Mouse (Mus musculus): ENCODE data around the gene Lifr. TPM values are rescaled to one million over a fixed set of nuclear protein-coding genes. Genes with fewer than 3 reads are reported as not detected.

Lifr gene
- polyA plus RNA-seq, 1 experiment: 39.2 TPM

GRCm38 (mm10) chr15:7136912-7137311, 46.5 kb downstream of the Lifr start:
- Histone ChIP-seq H3K4me1 (replicated peaks; ENCODE audit: control insufficient read depth, insufficient read depth, low read length) (0 out of 2 replicates have a peak, but pooled peaks cover 2% of the 10 kb centered on the region), H3K27ac (ENCODE audit: control insufficient read depth, insufficient read depth, low read length) (no peak overlapping the region), H3K36me3 (ENCODE audit: control insufficient read depth, insufficient read depth, low read length) (no peaks in the 10 kb centered on the region), H3K27me3 (ENCODE audit: control insufficient read depth, insufficient read depth, low read length) (no peaks in the 10 kb centered on the region), H3K4me3 (ENCODE audit: control insufficient read depth, insufficient read depth, low read length) (no peak overlapping the region)
- DNase-seq: no peak
- no peak for TF ChIP-seq CTCF (IDR thresholded peaks at IDR 0.05; ENCODE audit: borderline replicate concordance, control insufficient read depth, extremely low read depth, insufficient read depth, low read length, poor library complexity)
- no peak for TF ChIP-seq POLR2A (IDR thresholded peaks at IDR 0.05; ENCODE audit: control insufficient read depth, extremely low read depth, insufficient read depth, low read length, poor library complexity)
- WGBS: 13% methylated on average over 10 of the region's 10 CpGs

GRCm38 (mm10) chr15:7137607-7138006, 47.2 kb downstream of the Lifr start:
- 0 out of 2 replicates have a peak, but pooled peaks cover 2% of the 10 kb centered on the region for H3K4me1 ChIP-seq (replicated peaks; ENCODE audit: control insufficient read depth, insufficient read depth, low read length)
- no peak overlapping the region for H3K4me3 ChIP-seq (ENCODE audit: control insufficient read depth, insufficient read depth, low read length)
- H3K27ac ChIP-seq (ENCODE audit: control insufficient read depth, insufficient read depth, low read length): no peak overlapping the region
- H3K27me3 ChIP-seq (ENCODE audit: control insufficient read depth, insufficient read depth, low read length): no peaks in the 10 kb centered on the region
- TF ChIP-seq POLR2A (IDR thresholded peaks at IDR 0.05; ENCODE audit: control insufficient read depth, extremely low read depth, insufficient read depth, low read length, poor library complexity) (no peak), CTCF (IDR thresholded peaks at IDR 0.05; ENCODE audit: borderline replicate concordance, control insufficient read depth, extremely low read depth, insufficient read depth, low read length, poor library complexity) (no peak)
- 89% methylated on average over 12 of the region's 12 CpGs for WGBS
- DNase-seq: no peak
- no peaks in the 10 kb centered on the region for H3K36me3 ChIP-seq (ENCODE audit: control insufficient read depth, insufficient read depth, low read length)

- TF ChIP-seq POLR2A (IDR thresholded peaks at IDR 0.05; ENCODE audit: control insufficient read depth, extremely low read depth, insufficient read depth, low read length, poor library complexity): no peak
- no peak for TF ChIP-seq CTCF (IDR thresholded peaks at IDR 0.05; ENCODE audit: borderline replicate concordance, control insufficient read depth, extremely low read depth, insufficient read depth, low read length, poor library complexity)
- Histone ChIP-seq H3K4me1 (replicated peaks; ENCODE audit: control insufficient read depth, insufficient read depth, low read length) (0 out of 2 replicates have a peak, but pooled peaks cover 2% of the 10 kb centered on the region), H3K36me3 (ENCODE audit: control insufficient read depth, insufficient read depth, low read length) (no peaks in the 10 kb centered on the region), H3K27me3 (ENCODE audit: control insufficient read depth, insufficient read depth, low read length) (no peaks in the 10 kb centered on the region), H3K4me3 (ENCODE audit: control insufficient read depth, insufficient read depth, low read length) (no peak overlapping the region), H3K27ac (ENCODE audit: control insufficient read depth, insufficient read depth, low read length) (no peak overlapping the region)
- 95% methylated on average over 14 of the region's 14 CpGs for WGBS
- no peak for DNase-seq
These were observed 48.1 kb downstream of the Lifr start for GRCm38 (mm10) chr15:7138471-7138870.

GRCm38 (mm10) chr15:7140322-7140721, 49.9 kb downstream of the Lifr start:
- Histone ChIP-seq H3K4me1 (replicated peaks; ENCODE audit: control insufficient read depth, insufficient read depth, low read length) (0 out of 2 replicates have a peak, but pooled peaks cover 2% of the 10 kb centered on the region), H3K27me3 (ENCODE audit: control insufficient read depth, insufficient read depth, low read length) (no peaks in the 10 kb centered on the region), H3K36me3 (ENCODE audit: control insufficient read depth, insufficient read depth, low read length) (no peaks in the 10 kb centered on the region), H3K4me3 (ENCODE audit: control insufficient read depth, insufficient read depth, low read length) (no peak overlapping the region), H3K27ac (ENCODE audit: control insufficient read depth, insufficient read depth, low read length) (no peak overlapping the region)
- no peak for TF ChIP-seq CTCF (IDR thresholded peaks at IDR 0.05; ENCODE audit: borderline replicate concordance, control insufficient read depth, extremely low read depth, insufficient read depth, low read length, poor library complexity)
- no peak for TF ChIP-seq POLR2A (IDR thresholded peaks at IDR 0.05; ENCODE audit: control insufficient read depth, extremely low read depth, insufficient read depth, low read length, poor library complexity)
- WGBS: 88% methylated on average over 7 of the region's 7 CpGs
- DNase-seq: no peak

- Histone ChIP-seq H3K27ac (ENCODE audit: control insufficient read depth, insufficient read depth, low read length) (no peak overlapping the region), H3K4me3 (ENCODE audit: control insufficient read depth, insufficient read depth, low read length) (no peak overlapping the region), H3K36me3 (ENCODE audit: control insufficient read depth, insufficient read depth, low read length) (no peaks in the 10 kb centered on the region), H3K4me1 (replicated peaks; ENCODE audit: control insufficient read depth, insufficient read depth, low read length) (0 out of 2 replicates have a peak, but pooled peaks cover 2% of the 10 kb centered on the region), H3K27me3 (ENCODE audit: control insufficient read depth, insufficient read depth, low read length) (no peaks in the 10 kb centered on the region)
- 70% methylated on average over 13 of the region's 13 CpGs for WGBS
- TF ChIP-seq POLR2A (IDR thresholded peaks at IDR 0.05; ENCODE audit: control insufficient read depth, extremely low read depth, insufficient read depth, low read length, poor library complexity) (no peak), CTCF (IDR thresholded peaks at IDR 0.05; ENCODE audit: borderline replicate concordance, control insufficient read depth, extremely low read depth, insufficient read depth, low read length, poor library complexity) (no peak)
- DNase-seq: no peak
These were observed 50.8 kb downstream of the Lifr start for GRCm38 (mm10) chr15:7141246-7141645.

GRCm38 (mm10) chr15:7143689-7144170, 53.3 kb downstream of the Lifr start:
- Histone ChIP-seq H3K4me3 (ENCODE audit: control insufficient read depth, insufficient read depth, low read length) (no peak overlapping the region), H3K27me3 (ENCODE audit: control insufficient read depth, insufficient read depth, low read length) (no peaks in the 10 kb centered on the region), H3K27ac (ENCODE audit: control insufficient read depth, insufficient read depth, low read length) (no peak overlapping the region), H3K4me1 (replicated peaks; ENCODE audit: control insufficient read depth, insufficient read depth, low read length) (no peaks in the 10 kb centered on the region), H3K36me3 (ENCODE audit: control insufficient read depth, insufficient read depth, low read length) (no peaks in the 10 kb centered on the region)
- 53% methylated on average over 15 of the region's 15 CpGs for WGBS
- DNase-seq: no peak
- TF ChIP-seq CTCF (IDR thresholded peaks at IDR 0.05; ENCODE audit: borderline replicate concordance, control insufficient read depth, extremely low read depth, insufficient read depth, low read length, poor library complexity) (no peak), POLR2A (IDR thresholded peaks at IDR 0.05; ENCODE audit: control insufficient read depth, extremely low read depth, insufficient read depth, low read length, poor library complexity) (no peak)

GRCm38 (mm10) chr15:7144542-7144941, 54.1 kb downstream of the Lifr start:
- no peak overlapping the region for H3K27ac ChIP-seq (ENCODE audit: control insufficient read depth, insufficient read depth, low read length)
- H3K27me3 ChIP-seq (ENCODE audit: control insufficient read depth, insufficient read depth, low read length): no peaks in the 10 kb centered on the region
- no peak for DNase-seq
- no peaks in the 10 kb centered on the region for H3K4me1 ChIP-seq (replicated peaks; ENCODE audit: control insufficient read depth, insufficient read depth, low read length)
- H3K36me3 ChIP-seq (ENCODE audit: control insufficient read depth, insufficient read depth, low read length): no peaks in the 10 kb centered on the region
- TF ChIP-seq POLR2A (IDR thresholded peaks at IDR 0.05; ENCODE audit: control insufficient read depth, extremely low read depth, insufficient read depth, low read length, poor library complexity) (no peak), CTCF (IDR thresholded peaks at IDR 0.05; ENCODE audit: borderline replicate concordance, control insufficient read depth, extremely low read depth, insufficient read depth, low read length, poor library complexity) (no peak)
- no peak overlapping the region for H3K4me3 ChIP-seq (ENCODE audit: control insufficient read depth, insufficient read depth, low read length)
- 87% methylated on average over 3 of the region's 3 CpGs for WGBS

All from thymus, adult 2 months (tissue).